Mouse (Mus musculus) midbrain, embryonic 16.5 days (tissue): Measurements from ENCODE around the gene Denr. TPM values are rescaled to one million over a fixed set of nuclear protein-coding genes. Genes with fewer than 3 reads are reported as not detected.

Source experiments
- ATAC-seq: fragments of 200-750 bp; cut with Nextera tagmentation; 2 replicates; pipeline ENCODE4 v1.8.0; 2017; ENCODE audit warnings: moderate TSS enrichment
- H3K27ac ChIP-seq: fragments of 300-500 bp; sonication (generic); 2 replicates; pipeline ENCODE4 v1.5.1; 2014; ENCODE audit warnings: mild to moderate bottlenecking, low read length, mixed read lengths
- H3K27me3 ChIP-seq: fragments of 300-500 bp; sonication (generic); 2 replicates; pipeline ENCODE4 v1.6.1; 2014; ENCODE audit warnings: low read depth, low read length, mixed read lengths; ENCODE audit not compliant: control insufficient read depth, insufficient read depth
- H3K36me3 ChIP-seq: fragments of 300-500 bp; sonication (generic); 2 replicates; pipeline ENCODE4 v1.6.1; 2014; ENCODE audit warnings: mild to moderate bottlenecking, low read length, moderate library complexity, mixed read lengths; ENCODE audit not compliant: control insufficient read depth, insufficient read depth
- H3K4me1 ChIP-seq: fragments of 300-500 bp; sonication (generic); 2 replicates; pipeline ENCODE4 v1.6.1; 2014; ENCODE audit warnings: mild to moderate bottlenecking, low read length, mixed read lengths; ENCODE audit not compliant: control insufficient read depth, insufficient read depth
- H3K4me2 ChIP-seq: fragments of 300-500 bp; sonication (generic); 2 replicates; pipeline ENCODE4 v1.6.1; 2014; ENCODE audit warnings: mild to moderate bottlenecking, low read length, mixed read lengths
- H3K4me3 ChIP-seq: fragments of 300-500 bp; sonication (generic); 2 replicates; pipeline ENCODE4 v1.5.1; 2014; ENCODE audit warnings: low read depth, mild to moderate bottlenecking, low read length, moderate library complexity, mixed read lengths
- H3K9ac ChIP-seq: fragments of 300-500 bp; sonication (generic); 2 replicates; pipeline ENCODE4 v1.6.1; 2014; ENCODE audit warnings: low read depth, low read length, mixed read lengths
- H3K9me3 ChIP-seq: fragments of 300-500 bp; sonication (generic); replicated peaks from 2 replicates; pipeline ENCODE4 v1.6.1; 2014; ENCODE audit warnings: mild to moderate bottlenecking, low read length, mixed read lengths; ENCODE audit not compliant: control insufficient read depth, poor library complexity, severe bottlenecking
- WGBS: fragments of 180-500 bp; shearing (Covaris S2); extraction: QIAGEN DNeasy Blood & Tissue Kit; methylation state at CpG from one replicate; pipeline ENCODE4 v1.1.7; 2014; 5-methylcytosine and 5-hydroxymethylcytosine counted together
- polyA plus RNA-seq: library from polyadenylated mRNA; unstranded; fragments of >200 nt; fragmentation: Nextera tagmentation; extraction: Ambion mirVana; gene quantifications from 2 replicates; pipeline ENCODE4 v1.2.1, GENCODE M21; 2015

Denr gene
- polyA plus RNA-seq, 1 experiment from 2014 or later, result 122 TPM

DNA sequence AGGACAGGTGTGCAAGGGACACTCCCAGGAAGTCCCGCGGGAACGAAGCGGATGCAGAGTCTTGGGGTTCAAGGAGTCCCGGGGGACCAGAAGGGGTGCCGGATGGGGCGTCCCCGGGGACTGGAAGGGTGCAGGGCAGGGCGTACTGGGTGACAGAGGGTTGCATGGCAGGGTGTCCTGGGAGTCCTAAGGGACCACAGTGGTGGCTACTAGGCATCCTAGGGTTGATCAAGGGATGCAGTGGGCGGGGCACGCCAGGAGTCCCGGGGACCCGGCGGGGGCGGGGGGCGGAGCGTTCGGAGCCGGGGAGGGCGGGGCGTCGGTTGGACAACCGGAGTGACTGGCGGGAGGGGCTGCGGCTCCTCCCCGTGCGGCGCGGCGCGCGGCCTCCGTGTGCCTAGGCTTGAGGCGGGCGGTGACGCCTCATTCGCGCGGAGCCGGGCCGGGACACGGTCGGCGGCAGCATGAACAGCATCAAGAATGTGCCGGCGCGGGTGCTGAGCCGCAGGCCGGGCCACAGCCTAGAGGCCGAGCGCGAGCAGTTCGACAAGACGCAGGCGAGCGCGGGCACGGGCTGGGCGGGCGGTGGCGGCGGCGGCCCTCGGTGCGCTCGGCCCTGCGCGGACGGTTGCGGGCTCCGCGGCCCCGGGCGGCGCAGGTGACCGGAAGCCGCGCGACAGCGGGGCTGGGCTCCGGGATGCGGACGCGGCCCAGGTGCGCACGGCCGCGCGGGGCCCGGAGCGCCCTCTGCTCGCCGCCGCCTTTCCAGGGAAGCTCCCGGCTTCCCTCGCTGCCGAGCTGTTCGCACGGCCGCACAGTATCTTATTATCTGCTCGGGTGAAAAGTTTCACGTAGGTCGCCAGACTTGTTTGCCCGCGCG is 66.6 kb downstream of the Denr start, which contains the start of gene Hip1r:
TSS of gene Hip1r (plus strand) at position 330 of the 880 bp plus-strand sequence.
- 1% methylated on average over 70 of the region's 106 CpGs for WGBS
- Histone ChIP-seq H3K4me1 (peaks cover 13% of the 10 kb centered on the region), H3K36me3 (no peaks in the 10 kb centered on the region), H3K27ac (peak within 1 kb of the TSS; percentile 61; the same call in 1 of the 2 replicates), H3K9ac (peak within 1 kb of the TSS; percentile 89), H3K4me2 (peak within 1 kb of the TSS; percentile 86), H3K4me3 (peak within 1 kb of the TSS; percentile 80), H3K27me3 (no peaks in the 10 kb centered on the region), H3K9me3 (no peaks in the 10 kb centered on the region)
- peak; percentile 83 for ATAC-seq

DNA sequence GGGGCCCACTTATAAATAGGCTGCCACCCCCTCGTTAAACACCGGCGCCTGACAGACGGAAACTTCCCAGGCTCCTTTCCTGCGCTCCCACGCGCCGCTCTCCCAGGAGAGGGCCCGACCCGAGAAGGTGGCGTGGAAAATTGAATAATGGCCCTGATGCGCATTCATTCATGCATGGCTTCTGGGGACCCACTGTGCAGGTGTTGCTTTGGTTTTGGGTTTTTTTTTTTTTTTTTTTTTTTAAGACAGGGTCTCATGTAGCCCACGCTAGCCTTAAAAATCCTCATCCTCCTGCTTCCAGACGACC is 67.2 kb downstream of the Denr start:
- 0 out of 2 replicates have a peak, but pooled peaks have one; percentile 25 for ATAC-seq
- peak overlapping the region; percentile 89 for H3K9ac ChIP-seq
- peak overlapping the region; percentile 80 for H3K4me3 ChIP-seq
- H3K27me3 ChIP-seq, result no peaks in the 10 kb centered on the region
- no peak overlapping the region for H3K27ac ChIP-seq
- H3K36me3 ChIP-seq, result no peaks in the 10 kb centered on the region
- H3K4me1 ChIP-seq, result peaks cover 13% of the 10 kb centered on the region
- H3K9me3 ChIP-seq, result no peaks in the 10 kb centered on the region
- H3K4me2 ChIP-seq, result peak overlapping the region; percentile 86
- WGBS, result under 1% methylated on average over 14 of the region's 14 CpGs

DNA sequence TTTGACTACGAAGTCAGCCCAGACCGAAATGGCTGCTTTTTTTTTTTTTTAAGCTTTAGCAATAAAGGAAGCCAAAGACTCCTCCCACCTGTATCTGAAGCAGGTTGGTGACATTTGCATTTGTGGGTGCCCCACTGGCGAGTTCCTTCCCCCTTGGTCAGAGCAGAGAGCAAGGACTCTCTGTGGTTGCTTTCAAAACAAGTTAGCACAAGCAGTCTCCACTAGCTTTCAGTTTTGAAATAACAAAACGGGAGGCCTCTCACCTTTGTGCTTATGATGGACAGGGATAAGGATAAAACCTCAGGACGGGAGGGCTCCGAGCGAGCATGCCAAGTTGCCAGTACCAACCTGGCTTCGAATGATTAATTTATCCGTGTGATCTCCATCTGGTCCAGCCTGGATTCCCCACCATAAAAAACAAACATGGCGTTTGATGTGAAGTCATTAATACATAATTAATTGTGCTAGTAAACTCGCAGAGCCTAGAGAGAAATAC is 67.7 kb downstream of the Denr start:
- H3K4me2 ChIP-seq, result peak overlapping the region; percentile 86
- H3K4me1 ChIP-seq, result peaks cover 13% of the 10 kb centered on the region
- H3K9ac ChIP-seq, result peak overlapping the region; percentile 89
- 22% methylated on average over 11 of the region's 11 CpGs for WGBS
- no peaks in the 10 kb centered on the region for H3K36me3 ChIP-seq
- no peak for ATAC-seq
- H3K27ac ChIP-seq, result no peak overlapping the region
- no peaks in the 10 kb centered on the region for H3K9me3 ChIP-seq
- H3K27me3 ChIP-seq, result no peaks in the 10 kb centered on the region
- H3K4me3 ChIP-seq, result peak overlapping the region; percentile 80

DNA sequence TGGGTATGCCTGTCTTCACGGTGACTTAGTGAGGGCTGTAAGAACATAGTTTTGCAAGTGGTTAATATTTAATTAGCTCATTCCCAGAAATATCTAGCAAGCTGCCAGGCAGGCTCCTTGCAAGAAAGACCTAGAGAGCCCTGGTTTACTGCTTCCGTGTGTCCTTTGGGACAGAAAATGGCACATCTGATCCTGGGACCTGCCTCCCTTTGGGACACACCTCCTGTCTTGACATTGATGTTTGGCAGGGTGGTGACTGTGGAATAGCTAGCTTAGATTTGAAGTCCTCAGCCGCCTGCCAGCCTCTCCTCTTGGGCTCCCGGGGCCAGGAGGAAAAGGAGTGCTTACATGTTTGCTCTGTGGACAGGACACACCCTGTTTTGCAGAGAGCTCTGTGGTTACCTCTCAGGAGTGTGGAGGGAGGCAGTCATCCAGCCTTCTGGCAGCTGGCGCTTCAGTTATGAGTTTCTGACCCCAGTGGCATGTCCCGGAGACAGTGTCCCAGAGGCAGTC is 68.7 kb downstream of the Denr start:
- Histone ChIP-seq H3K4me3 (no peak overlapping the region), H3K27ac (no peak overlapping the region), H3K4me1 (peaks cover 13% of the 10 kb centered on the region), H3K27me3 (no peaks in the 10 kb centered on the region), H3K9ac (no peak overlapping the region), H3K36me3 (no peaks in the 10 kb centered on the region), H3K4me2 (no peak overlapping the region), H3K9me3 (no peaks in the 10 kb centered on the region)
- no peak for ATAC-seq
- 74% methylated on average over 6 of the region's 6 CpGs for WGBS

DNA sequence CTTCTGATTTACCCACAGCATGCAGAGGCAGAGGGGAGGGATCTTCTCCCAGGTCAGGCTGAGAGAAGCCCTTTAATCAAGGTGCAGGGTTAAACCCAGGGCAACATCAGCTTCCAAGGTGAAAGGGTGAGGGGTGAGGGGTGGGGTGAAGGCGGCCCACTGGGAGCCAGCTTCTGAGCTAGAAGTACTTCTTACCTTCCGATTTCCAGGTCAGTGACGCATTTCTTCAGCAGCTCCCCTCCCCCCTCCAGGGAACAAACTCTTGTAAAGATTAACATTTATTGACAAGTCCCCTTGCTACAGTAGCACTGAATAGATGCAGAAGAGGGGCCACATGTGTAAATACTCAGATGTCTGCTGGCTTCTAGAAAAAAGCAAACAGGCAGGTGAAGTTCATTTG is 70.3 kb downstream of the Denr start:
- Histone ChIP-seq H3K9ac (no peak overlapping the region), H3K4me2 (no peak overlapping the region), H3K9me3 (no peaks in the 10 kb centered on the region), H3K4me1 (peaks cover 13% of the 10 kb centered on the region), H3K36me3 (no peaks in the 10 kb centered on the region), H3K4me3 (no peak overlapping the region), H3K27me3 (no peaks in the 10 kb centered on the region), H3K27ac (no peak overlapping the region)
- WGBS, result 69% methylated on average over 3 of the region's 3 CpGs
- no peak for ATAC-seq

DNA sequence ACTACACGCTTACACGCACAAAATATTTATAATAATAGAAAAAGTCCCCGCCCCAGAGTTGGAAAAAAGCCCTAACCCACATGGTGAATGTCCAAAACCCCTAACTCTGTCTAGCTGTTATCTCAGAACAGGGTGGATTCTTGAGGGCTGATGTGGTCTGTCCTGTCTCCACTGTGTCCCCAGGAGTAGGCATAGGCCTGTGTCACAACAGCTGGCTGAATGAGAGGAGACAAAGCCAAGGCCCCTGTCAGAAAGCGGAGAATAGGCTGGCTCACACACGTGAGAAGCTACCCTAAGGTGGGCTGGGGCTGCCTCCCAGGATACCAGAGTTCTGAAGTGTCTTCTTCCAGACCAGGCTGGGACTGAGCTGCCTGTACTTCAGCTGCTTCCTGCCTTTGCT is 71.2 kb downstream of the Denr start:
- Histone ChIP-seq H3K4me3 (no peak overlapping the region), H3K4me1 (peaks cover 13% of the 10 kb centered on the region), H3K4me2 (no peak overlapping the region), H3K27me3 (no peaks in the 10 kb centered on the region), H3K36me3 (no peaks in the 10 kb centered on the region), H3K9me3 (no peaks in the 10 kb centered on the region), H3K9ac (no peak overlapping the region), H3K27ac (no peak overlapping the region)
- 81% methylated on average over 5 of the region's 5 CpGs for WGBS
- no peak for ATAC-seq

Other genes with a start within 250 kb of the Denr start
- 86.1 and 93.6 TPM in 2 replicates for gene Clip1, start 222.6 kb upstream of the Denr start, polyA plus RNA-seq
- 70.5 and 76.7 TPM in 2 replicates for gene Zcchc8, start 186.1 kb upstream of the Denr start, polyA plus RNA-seq
- gene Rsrc2, start 157.8 kb upstream of the Denr start, polyA plus RNA-seq, result 124 and 134 TPM in 2 replicates
- gene Kntc1, start 157.5 kb upstream of the Denr start, polyA plus RNA-seq, result 2.8 and 3.1 TPM in 2 replicates
- gene Hcar2, start 41.7 kb upstream of the Denr start, polyA plus RNA-seq, result not detected in 2 replicates
- gene Hcar1, start 27.2 kb upstream of the Denr start, polyA plus RNA-seq, result 0.55 and 0.62 TPM in 2 replicates
- 2.6 and 3.6 TPM in 2 replicates for gene Gm43518, start 20.2 kb downstream of the Denr start, polyA plus RNA-seq
- gene Ccdc62, start 23.5 kb downstream of the Denr start, polyA plus RNA-seq, result 4.2 and 4.9 TPM in 2 replicates
- 33.5 and 34.3 TPM in 2 replicates for gene Hip1r, start 66.5 kb downstream of the Denr start, polyA plus RNA-seq
- 59.5 and 62.0 TPM in 2 replicates for gene Vps37b, start 125.1 kb downstream of the Denr start, polyA plus RNA-seq
- 15.5 and 21.7 TPM in 2 replicates for gene Abcb9, start 188.6 kb downstream of the Denr start, polyA plus RNA-seq
- gene Ogfod2, start 205.1 kb downstream of the Denr start, polyA plus RNA-seq, result 41.8 and 43.7 TPM in 2 replicates
- 78.0 and 81.6 TPM in 2 replicates for gene Arl6ip4, start 208.9 kb downstream of the Denr start, polyA plus RNA-seq